Mouse (Mus musculus) lung, postnatal 0 days (tissue): ENCODE results near the gene Ints11.
A peak's percentile ranks its signal among the peaks of the same experiment; 100 is the strongest.

Experiments used
- CTCF ChIP-seq: IDR thresholded peaks from 2 replicates; pipeline ENCODE4 v1.5.1; 2016; ENCODE audit warnings: antibody characterized with exemption, mild to moderate bottlenecking
- EP300 ChIP-seq: IDR thresholded peaks from 2 replicates; pipeline ENCODE4 v1.6.1; 2016; ENCODE audit warnings: antibody characterized with exemption, mild to moderate bottlenecking, control low read depth

DNA sequence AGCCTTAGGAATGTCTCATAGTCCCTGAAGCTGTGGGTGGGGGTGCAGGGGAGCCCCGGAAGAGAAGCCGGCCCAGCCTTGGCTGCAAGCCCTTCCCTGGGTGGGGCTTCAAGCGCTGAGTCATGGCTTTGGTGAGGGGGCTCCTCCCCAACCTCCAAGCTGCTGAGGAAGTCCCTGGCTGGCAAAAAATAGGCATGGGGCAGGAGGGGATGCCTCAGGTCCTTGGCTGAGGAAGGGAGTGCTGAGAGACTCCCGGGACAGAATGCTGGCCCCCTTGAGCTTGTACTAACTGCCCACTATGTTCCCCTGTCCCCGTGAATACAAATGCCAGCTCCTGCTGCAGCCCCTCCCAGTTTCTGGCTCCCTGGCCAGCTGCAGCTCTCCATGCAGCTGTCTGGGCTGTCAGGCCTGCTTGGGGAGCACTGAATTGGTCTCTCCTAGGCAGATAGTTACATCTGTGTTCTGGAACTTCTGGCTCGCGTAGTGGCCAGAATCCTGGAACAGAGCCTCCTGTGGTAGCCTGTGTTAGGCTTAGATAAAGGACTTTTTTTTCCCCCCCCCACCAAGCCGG, 25.1 kb downstream of the Ints11 start:
- TF ChIP-seq CTCF = peak; percentile 21; the same call in 1 of the 2 replicates
- no peak for TF ChIP-seq EP300
